Mouse (Mus musculus): ENCODE results near the gene Hist1h3b.
"Not testable (repeated sequence)": the region's sequence is repeated elsewhere in the genome, so short reads cannot be mapped to it uniquely, and the experiment has no call there.

The Hist1h3b gene

DNA sequence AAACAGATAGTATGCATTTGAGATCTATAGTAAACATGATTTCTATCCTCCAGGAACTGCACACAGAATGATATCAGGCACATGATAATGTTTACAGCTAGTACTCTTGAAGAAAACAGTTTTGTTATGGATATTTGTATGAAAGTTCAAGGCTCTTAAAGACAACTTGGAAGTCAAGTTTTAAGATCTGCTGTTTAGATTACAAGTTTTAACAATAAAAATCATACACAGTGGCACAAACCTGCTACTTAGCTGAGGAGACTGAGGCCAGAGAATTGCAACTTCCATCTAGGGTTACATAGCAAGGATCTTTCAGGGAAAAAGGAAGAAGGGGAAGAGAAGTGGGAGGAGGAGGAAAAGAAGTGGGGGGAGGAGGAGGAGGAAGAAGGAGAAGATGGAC lies 2.9 kb downstream of the Hist1h3b start:
- DNase-seq (ENCODE audit: low read depth), result no peak

GRCm38 (mm10) chr13:23756790-23757189 lies 4.7 kb downstream of the Hist1h3b start, which contains the start of gene Hist1h4b:
TSS of gene Hist1h4b (plus strand) at chr13:23757013.
- peak; percentile 95 for DNase-seq (ENCODE audit: low read depth)

DNA sequence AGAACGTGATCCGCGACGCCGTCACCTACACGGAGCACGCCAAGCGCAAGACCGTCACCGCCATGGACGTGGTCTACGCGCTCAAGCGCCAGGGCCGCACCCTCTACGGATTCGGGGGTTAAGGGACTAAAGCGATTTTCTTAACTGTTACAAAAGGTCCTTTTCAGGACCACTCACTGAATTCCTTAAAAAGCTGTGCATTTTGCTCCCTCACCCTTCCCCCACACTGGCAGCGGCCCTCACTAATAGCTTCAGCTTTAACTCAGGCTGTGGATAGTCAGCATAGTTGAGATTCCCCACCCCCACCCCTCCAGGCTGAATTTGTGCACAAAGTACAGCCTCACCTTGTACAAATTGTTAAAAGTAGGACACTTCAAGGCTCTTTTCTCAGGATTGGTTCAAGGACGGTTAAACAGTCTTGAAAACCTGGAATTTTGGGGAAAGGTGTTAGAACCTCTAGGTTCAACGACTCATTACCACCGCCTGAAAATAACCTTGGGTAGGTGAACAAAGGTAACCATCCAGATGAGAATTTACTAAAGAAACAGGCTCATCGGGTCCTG lies 5.2 kb downstream of the Hist1h3b start:
- DNase-seq (ENCODE audit: low read depth), result no peak

GRCm38 (mm10) chr13:23757921-23758320 lies 5.9 kb downstream of the Hist1h3b start:
- no peak for DNase-seq (ENCODE audit: low read depth)

GRCm38 (mm10) chr13:23759251-23759771 lies 7.2 kb downstream of the Hist1h3b start:
- no peak for DNase-seq (ENCODE audit: low read depth)

DNA sequence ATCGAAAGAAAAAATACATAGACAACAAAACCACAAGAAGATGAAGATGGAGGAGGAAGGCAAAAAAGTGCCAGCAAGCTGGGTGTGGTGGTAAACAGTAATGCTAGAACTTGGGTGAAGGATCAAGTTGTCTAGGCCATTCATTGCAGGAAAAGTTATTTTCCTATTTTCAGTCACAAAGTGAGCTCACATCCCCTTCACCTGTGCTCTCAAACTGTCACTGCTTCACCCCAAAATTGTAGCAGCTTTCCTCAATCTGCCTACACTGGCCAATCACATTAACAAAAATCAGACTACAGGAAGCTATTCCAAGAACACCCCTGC lies 7.8 kb downstream of the Hist1h3b start:
- no peak for DNase-seq (ENCODE audit: low read depth)

GRCm38 (mm10) chr13:23760240-23760971 lies 8.3 kb downstream of the Hist1h3b start:
- DNase-seq (ENCODE audit: low read depth), result no peak

DNA sequence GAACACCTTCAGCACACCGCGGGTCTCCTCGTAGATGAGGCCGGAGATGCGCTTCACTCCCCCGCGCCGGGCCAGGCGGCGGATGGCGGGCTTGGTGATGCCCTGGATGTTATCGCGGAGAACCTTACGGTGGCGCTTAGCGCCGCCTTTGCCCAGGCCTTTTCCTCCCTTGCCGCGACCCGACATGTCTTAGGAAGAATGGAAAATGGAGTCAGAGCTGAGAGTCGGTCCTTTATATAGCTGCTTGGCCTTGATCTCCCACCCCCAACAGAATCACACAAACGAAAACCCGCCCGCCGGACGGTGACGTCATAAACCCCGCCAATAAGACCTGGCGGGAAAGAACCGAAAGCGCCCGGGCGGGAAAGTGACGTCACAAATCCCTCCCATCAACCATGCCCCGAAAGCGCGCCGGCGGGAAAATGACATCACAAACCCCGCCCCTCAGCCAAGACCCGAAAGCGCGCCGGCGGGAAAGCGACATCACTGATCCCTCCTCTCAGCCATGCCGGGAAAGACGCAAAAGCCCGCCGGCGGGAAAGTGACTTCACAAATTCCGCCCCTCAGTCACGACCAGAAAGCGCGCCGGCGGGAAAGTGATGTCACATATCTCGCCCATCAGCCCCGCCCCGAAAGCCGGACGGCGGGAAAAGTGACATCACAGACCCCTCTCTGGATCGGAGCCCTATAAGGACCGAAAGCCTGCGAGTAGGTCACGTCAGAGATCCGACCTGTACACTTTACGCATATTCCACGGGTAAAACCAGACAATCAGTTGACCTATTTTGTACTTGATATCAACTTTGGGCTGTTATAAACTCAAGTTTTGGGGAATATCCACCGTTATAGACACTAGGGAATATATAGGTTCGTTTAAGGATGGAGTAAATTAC lies 9.2 kb downstream of the Hist1h3b start, which contains the start of gene Hist1h4a:
Gene Hist1h4a (minus strand): TSS at position 259 of the 893 bp plus-strand sequence.
- DNase-seq (ENCODE audit: low read depth), result peak; percentile 99

DNA sequence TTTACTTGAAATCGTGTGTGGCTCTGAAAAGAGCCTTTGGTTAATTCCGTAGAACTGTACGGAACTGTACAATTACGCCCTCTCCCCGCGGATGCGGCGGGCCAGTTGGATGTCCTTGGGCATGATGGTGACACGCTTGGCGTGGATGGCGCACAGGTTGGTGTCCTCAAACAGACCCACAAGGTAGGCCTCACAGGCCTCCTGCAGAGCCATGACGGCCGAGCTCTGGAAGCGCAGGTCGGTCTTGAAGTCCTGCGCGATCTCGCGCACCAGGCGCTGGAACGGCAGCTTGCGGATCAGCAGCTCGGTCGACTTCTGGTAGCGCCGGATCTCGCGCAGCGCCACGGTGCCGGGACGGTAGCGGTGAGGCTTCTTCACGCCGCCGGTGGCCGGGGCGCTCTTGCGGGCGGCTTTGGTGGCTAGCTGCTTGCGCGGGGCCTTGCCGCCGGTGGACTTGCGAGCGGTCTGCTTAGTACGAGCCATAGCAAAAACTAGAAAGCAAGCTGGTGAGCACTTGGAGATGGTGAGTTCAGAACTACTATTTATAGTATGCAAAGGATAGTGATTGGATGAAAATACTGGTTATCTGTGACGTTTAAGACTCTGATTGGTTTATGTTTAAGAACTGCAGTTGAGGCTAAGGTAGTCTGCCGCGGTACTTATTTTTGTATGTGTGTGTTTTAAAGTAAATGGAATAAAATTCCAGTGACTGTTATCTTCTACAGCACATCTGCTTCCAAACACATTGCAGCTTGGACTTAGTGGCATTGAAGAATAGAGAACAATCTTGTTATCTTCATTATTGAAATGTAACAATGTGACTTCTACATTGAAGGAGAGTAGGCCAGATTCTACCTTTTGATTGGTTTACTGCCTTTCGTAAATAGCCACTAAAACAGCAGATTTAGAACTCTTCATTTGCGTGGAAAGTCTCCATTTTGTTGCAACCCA lies 10.1 kb downstream of the Hist1h3b start, which contains the start of gene Hist1h3a:
Gene Hist1h3a (minus strand): TSS at position 516 of the 951 bp plus-strand sequence.
- not testable (repeated sequence) for DNase-seq (ENCODE audit: low read depth)

DNA sequence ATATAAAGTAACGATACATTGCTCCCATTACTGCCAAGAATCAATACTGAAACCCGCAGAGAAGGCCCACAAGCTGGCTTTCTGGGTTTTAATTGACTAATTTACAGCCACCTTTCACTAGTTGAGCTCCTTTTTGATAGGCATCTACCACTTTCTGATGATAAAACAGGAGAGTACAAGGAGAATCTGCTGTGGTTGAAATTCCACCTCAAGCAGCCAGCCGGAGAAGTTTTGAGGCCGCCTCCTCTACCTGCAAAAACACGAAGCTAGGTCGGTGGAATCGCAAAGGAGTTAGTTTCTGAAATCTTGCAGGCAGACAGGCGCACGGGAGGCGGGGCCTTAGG lies 11.1 kb downstream of the Hist1h3b start:
- DNase-seq (ENCODE audit: low read depth), result no peak

- DNase-seq (ENCODE audit: low read depth), result no peak
Observed at GRCm38 (mm10) chr13:23763586-23764323, 11.7 kb downstream of the Hist1h3b start, which contains the start of gene Hist1h1a. TSS of gene Hist1h1a (plus strand) at chr13:23763666.

GRCm38 (mm10) chr13:23764324-23765171 lies 12.5 kb downstream of the Hist1h3b start:
- no peak for DNase-seq (ENCODE audit: low read depth)

DNA sequence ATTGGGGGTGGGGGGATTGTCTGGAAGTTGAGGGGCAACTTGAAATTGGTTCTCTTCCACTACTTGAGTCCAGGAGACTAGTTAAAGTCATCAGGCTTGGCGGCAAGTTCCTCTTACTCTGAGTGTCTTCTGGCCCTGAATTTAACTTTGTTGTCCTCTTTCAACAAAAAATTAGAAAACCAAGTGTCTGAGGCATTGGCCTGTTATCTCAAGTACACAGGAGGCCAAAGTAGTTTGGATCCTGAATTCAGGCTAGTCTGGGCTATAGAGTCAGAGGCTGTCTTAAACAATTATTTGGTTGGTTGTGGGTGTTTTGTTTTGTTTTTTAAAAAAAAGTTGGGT lies 13.1 kb downstream of the Hist1h3b start:
- no peak for DNase-seq (ENCODE audit: low read depth)

DNA sequence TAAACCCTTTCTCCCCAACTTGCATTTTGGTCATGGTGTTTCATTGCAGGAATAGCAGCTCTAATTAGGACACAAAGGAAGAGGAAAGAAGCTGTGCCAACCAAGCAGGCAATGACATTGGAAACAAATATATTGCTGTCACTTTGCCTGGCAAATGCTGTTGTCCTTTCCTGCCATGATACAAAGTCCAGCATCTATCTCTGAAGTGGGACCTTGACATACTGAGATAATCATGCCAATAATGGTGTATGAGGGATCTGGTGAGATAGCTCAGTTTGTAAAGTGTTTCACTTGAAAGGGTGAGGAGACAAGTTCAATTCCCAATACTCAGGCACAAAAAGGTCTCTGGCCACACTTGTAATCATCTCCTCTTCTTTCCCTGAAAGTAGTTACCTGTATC lies 14.7 kb downstream of the Hist1h3b start:
- no peak for DNase-seq (ENCODE audit: low read depth)

- DNase-seq (ENCODE audit: low read depth), result no peak
Observed at GRCm38 (mm10) chr13:23768834-23769397, 16.8 kb downstream of the Hist1h3b start.

- not testable (repeated sequence) for DNase-seq (ENCODE audit: low read depth)
Observed at GRCm38 (mm10) chr13:23769613-23770012, 17.5 kb downstream of the Hist1h3b start, which contains the start of gene Trim38. TSS of gene Trim38 (plus strand) at chr13:23769913.

- DNase-seq (ENCODE audit: low read depth), result no peak
Observed at GRCm38 (mm10) chr13:23772561-23773313, 20.7 kb downstream of the Hist1h3b start.

DNA sequence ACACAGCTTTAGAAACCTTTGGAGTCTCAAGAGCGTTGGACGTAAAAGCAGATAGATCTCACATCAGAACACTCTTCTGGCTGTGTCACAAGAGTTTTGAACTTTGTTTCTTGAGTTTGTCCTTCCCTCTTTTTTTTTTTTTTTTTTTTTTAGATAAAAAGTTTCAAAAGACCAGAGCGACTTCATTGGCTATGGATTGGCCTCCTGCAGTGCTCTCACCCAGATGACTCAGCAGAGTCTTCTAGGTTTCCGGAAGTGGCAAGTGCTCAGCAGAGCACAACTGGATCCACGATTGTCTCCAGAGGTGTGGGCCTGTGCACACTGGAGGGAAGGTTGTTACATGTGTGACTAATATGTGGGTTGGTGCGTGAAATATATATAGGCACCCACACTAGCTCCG lies 26.3 kb downstream of the Hist1h3b start:
- no peak for DNase-seq (ENCODE audit: low read depth)

- no peak for DNase-seq (ENCODE audit: low read depth)
Observed at GRCm38 (mm10) chr13:23779025-23779424, 27.0 kb downstream of the Hist1h3b start.
